Mouse (Mus musculus) subcutaneous adipose tissue, adult 2 months (tissue): Measurements from ENCODE around the gene Cldn2. TPM values are rescaled to one million over a fixed set of nuclear protein-coding genes. Genes with fewer than 3 reads are reported as not detected.

ENCODE experiments used
- polyA plus RNA-seq: library from polyadenylated mRNA; depleted of rRNA; stranded (reverse); fragments of >200 nt; gene quantifications from 2 replicates; pipeline ENCODE4 v1.2.3, GENCODE M21; 2012; ENCODE audit warnings: low replicate concordance; rRNA removed

The Cldn2 gene
- 0.17 and 1.7 TPM in 2 replicates for polyA plus RNA-seq

GRCm38 (mm10) chrX:139800406-139800878 is at the start of gene Cldn2:
Cldn2 (plus strand) TSS chrX:139800828.

GRCm38 (mm10) chrX:139782278-139783044 is 18.2 kb upstream of the Cldn2 start, which contains the start of gene Ripply1:
Ripply1 (minus strand) TSS chrX:139782353.

Other genes starting within 250 kb of the Cldn2 start
- gene Rnf128, start 237.5 kb upstream of the Cldn2 start, polyA plus RNA-seq: 0.23 and 20.3 TPM in 2 replicates
- 1.5 and 2.8 TPM in 2 replicates for gene Tbc1d8b, start 115.8 kb upstream of the Cldn2 start, polyA plus RNA-seq
- not detected in 2 replicates for gene Gm15013, start 86.3 kb upstream of the Cldn2 start, polyA plus RNA-seq
- gene Ripply1, start 18.5 kb upstream of the Cldn2 start, polyA plus RNA-seq: not detected in 2 replicates
- gene Morc4, start 70.8 kb downstream of the Cldn2 start, polyA plus RNA-seq: 18.1 and 35.3 TPM in 2 replicates
- gene Rbm41, start 197.8 kb downstream of the Cldn2 start, polyA plus RNA-seq: 0.63 and 1.1 TPM in 2 replicates